Mouse (Mus musculus) spleen, postnatal 36 days (tissue): ENCODE data around the gene Ptrh2.

Source experiments
- DNase-seq, 2 experiments: peaks; one replicate each; pipeline ENCODE4 v3.0.0; 2022; ENCODE audit warnings: low spot score in 2 of 2, mixed read lengths in 1 of 2

Ptrh2 gene

GRCm38 (mm10) chr11:86671041-86671675 lies 12.6 kb upstream of the Ptrh2 start:
- DNase-seq = no peak

GRCm38 (mm10) chr11:86672772-86673171 lies 11.0 kb upstream of the Ptrh2 start:
- no peak for DNase-seq

- DNase-seq = no peak
Observed at GRCm38 (mm10) chr11:86675520-86675919, 8.3 kb upstream of the Ptrh2 start.

GRCm38 (mm10) chr11:86678957-86679356 lies 4.8 kb upstream of the Ptrh2 start:
- DNase-seq = no peak

GRCm38 (mm10) chr11:86680729-86681128 lies 3.1 kb upstream of the Ptrh2 start:
- DNase-seq = no peak

- no peak for DNase-seq
Observed at GRCm38 (mm10) chr11:86681423-86681822, 2.4 kb upstream of the Ptrh2 start.

GRCm38 (mm10) chr11:86682861-86683260 lies 924 bp upstream of the Ptrh2 start:
- no peak for DNase-seq

- DNase-seq = no peak
Observed at GRCm38 (mm10) chr11:86684126-86685012, 584 bp downstream of the Ptrh2 start.

- DNase-seq = no peak
Observed at GRCm38 (mm10) chr11:86685366-86685765, 1.6 kb downstream of the Ptrh2 start.

- no peak for DNase-seq
Observed at GRCm38 (mm10) chr11:86690383-86690782, 6.6 kb downstream of the Ptrh2 start.

- DNase-seq = no peak
Observed at GRCm38 (mm10) chr11:86691482-86691881, 7.7 kb downstream of the Ptrh2 start.

GRCm38 (mm10) chr11:86691956-86692355 lies 8.2 kb downstream of the Ptrh2 start:
- peak; percentile 26 to 35 for DNase-seq

GRCm38 (mm10) chr11:86692546-86692945 lies 8.8 kb downstream of the Ptrh2 start:
- no peak for DNase-seq

- no peak for DNase-seq
Observed at GRCm38 (mm10) chr11:86695461-86695860, 11.7 kb downstream of the Ptrh2 start.

GRCm38 (mm10) chr11:86701151-86701550 lies 17.4 kb downstream of the Ptrh2 start:
- no peak for DNase-seq

GRCm38 (mm10) chr11:86714606-86715005 lies 30.8 kb downstream of the Ptrh2 start:
- no peak for DNase-seq

- peak; percentile 28 to 39 for DNase-seq
Observed at GRCm38 (mm10) chr11:86717306-86718065, 33.7 kb downstream of the Ptrh2 start.

GRCm38 (mm10) chr11:86718369-86718768 lies 34.6 kb downstream of the Ptrh2 start:
- no peak for DNase-seq

- DNase-seq = peak; percentile 62 to 68
Observed at GRCm38 (mm10) chr11:86719390-86719789, 35.6 kb downstream of the Ptrh2 start.

GRCm38 (mm10) chr11:86724004-86724403 lies 40.2 kb downstream of the Ptrh2 start:
- no peak for DNase-seq

- no peak for DNase-seq
Observed at GRCm38 (mm10) chr11:86724982-86725381, 41.2 kb downstream of the Ptrh2 start.

- no peak for DNase-seq
Observed at GRCm38 (mm10) chr11:86725607-86726006, 41.8 kb downstream of the Ptrh2 start.
